Mouse (Mus musculus) urinary bladder, postnatal 36 days (tissue): ENCODE measurements around the gene Olfr1121.
"Not testable (repeated sequence)": the region's sequence is repeated elsewhere in the genome, so short reads cannot be mapped to it uniquely, and the experiment has no call there.

Experiments used
- DNase-seq, 2 experiments: peaks; one replicate each; pipeline ENCODE4 v3.0.0; 2022; ENCODE audit warnings: low spot score in 2 of 2, mixed read lengths in 1 of 2

Gene Olfr1121

GRCm38 (mm10) chr2:87369595-87369994 lies at the start of gene Olfr1121:
TSS of gene Olfr1121 (plus strand) at chr2:87369895.
- DNase-seq = no peak

GRCm38 (mm10) chr2:87354515-87354914 lies 15.2 kb upstream of the Olfr1121 start, which contains the start of gene Olfr1120:
TSS of gene Olfr1120 (plus strand) at chr2:87354815.
- no peak for DNase-seq

DNA sequence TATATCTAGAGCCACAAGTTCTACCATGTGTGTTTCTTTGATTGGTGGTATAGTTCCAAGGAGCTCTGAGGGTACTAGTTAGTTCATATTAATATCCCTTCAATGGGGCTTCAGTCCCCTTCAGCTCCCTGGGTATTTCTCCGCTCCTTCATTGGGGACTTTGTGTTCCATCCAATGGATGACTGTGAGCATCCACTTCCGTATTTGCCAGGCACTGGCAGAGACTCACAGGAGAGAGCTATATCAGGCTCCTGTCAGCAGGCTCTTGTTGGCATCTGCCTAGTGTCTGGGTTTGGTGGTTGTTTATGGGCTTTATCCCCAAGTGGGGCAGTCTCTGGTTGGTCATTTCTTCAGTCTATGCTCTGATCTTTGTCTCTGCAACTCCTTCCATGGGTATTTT lies 9.6 kb upstream of the Olfr1121 start:
- not testable (repeated sequence) for DNase-seq

DNA sequence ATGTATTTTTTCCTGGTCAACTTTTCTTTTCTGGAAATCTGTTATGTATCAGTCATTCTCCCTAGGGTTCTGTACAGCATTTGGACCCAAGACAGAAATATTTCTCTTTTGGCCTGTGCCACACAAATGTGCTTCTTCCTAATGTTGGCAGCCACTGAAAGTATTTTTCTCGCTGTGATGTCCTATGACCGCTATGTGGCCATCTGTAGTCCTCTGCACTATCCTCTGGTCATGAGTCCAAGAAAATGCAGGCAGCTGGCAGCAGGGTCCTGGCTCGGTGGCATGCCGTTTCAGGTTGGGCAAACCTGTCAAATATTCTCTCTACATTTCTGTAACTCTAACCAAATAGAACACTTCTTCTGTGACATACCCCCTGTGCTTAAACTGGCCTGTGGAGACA lies 2.0 kb downstream of the Olfr1121 start:
- DNase-seq = no peak

DNA sequence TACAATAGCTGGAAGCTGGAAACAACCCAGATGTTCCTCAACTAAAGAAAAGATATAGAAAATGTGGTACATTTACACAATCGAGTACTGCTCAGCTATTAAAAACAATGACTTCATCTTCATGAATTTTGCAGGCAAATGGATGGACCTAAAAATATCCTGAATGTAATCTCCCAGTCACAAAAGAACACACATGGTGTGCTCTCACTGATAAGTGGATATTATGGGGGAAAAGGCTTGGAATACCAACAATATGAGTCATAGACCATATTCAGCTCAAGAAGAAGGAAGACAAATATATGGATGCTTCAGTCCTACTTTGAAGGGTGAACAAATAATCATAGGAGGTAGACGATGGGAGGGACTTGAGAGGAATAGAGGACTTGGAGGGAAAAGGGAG lies 14.2 kb downstream of the Olfr1121 start:
- DNase-seq = no peak

GRCm38 (mm10) chr2:87385549-87385948 lies 15.9 kb downstream of the Olfr1121 start, which contains the start of gene Olfr1122:
TSS of gene Olfr1122 (plus strand) at chr2:87385849.
- no peak for DNase-seq

DNA sequence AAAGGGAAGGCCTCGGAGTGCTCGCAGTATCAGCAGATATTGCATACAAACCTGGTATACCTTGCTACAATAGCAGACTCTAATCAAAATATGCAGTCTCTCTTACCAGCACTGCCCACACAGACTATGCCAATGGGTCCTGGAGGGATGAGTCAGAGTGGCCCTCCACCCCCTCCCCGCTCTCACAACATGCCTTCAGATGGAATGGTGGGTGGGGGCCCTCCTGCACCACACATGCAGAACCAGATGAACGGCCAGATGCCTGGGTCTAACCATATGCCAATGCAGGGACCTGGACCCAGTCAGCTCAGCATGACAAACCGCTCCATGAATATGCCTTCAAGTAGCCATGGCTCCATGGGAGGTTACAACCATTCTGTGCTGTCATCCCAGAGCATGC lies 23.9 kb downstream of the Olfr1121 start:
- DNase-seq = not testable (repeated sequence)

GRCm38 (mm10) chr2:87394686-87395085 lies 25.0 kb downstream of the Olfr1121 start:
- not testable (repeated sequence) for DNase-seq

- no peak for DNase-seq
Observed at GRCm38 (mm10) chr2:87416335-87416734, 46.6 kb downstream of the Olfr1121 start, which contains the start of gene Olfr1123. TSS of gene Olfr1123 (plus strand) at chr2:87416635.
